Mouse (Mus musculus) neural tube, embryonic 15.5 days (tissue): Measurements from ENCODE around the gene Cul4a. TPM values are rescaled to one million over a fixed set of nuclear protein-coding genes. Genes with fewer than 3 reads are reported as not detected.
A peak's percentile ranks its signal among the peaks of the same experiment; 100 is the strongest.
"Not testable (repeated sequence)": the region's sequence is repeated elsewhere in the genome, so short reads cannot be mapped to it uniquely, and the experiment has no call there.

Source experiments
- ATAC-seq: fragments of 200-750 bp; cut with Nextera tagmentation; 2 replicates; pipeline ENCODE4 v1.8.0; 2017; ENCODE audit warnings: mild to moderate bottlenecking, moderate TSS enrichment, moderate library complexity; ENCODE audit not compliant: low FRiP score
- H3K27ac ChIP-seq: fragments of 300-500 bp; sonication (generic); replicated peaks from 2 replicates; pipeline ENCODE4 v1.5.1; 2015; ENCODE audit warnings: mild to moderate bottlenecking, inconsistent platforms
- H3K27me3 ChIP-seq: fragments of 300-500 bp; sonication (generic); replicated peaks from 2 replicates; pipeline ENCODE4 v1.6.1; 2015; ENCODE audit warnings: inconsistent platforms
- H3K36me3 ChIP-seq: fragments of 300-500 bp; sonication (generic); 2 replicates; pipeline ENCODE4 v1.6.1; 2015; ENCODE audit warnings: inconsistent platforms
- H3K4me1 ChIP-seq: fragments of 300-500 bp; sonication (generic); 2 replicates; pipeline ENCODE4 v1.6.1; 2015; ENCODE audit warnings: inconsistent platforms
- H3K4me2 ChIP-seq: fragments of 300-500 bp; sonication (generic); 2 replicates; pipeline ENCODE4 v1.6.1; 2015; ENCODE audit warnings: inconsistent platforms, mild to moderate bottlenecking, moderate library complexity
- H3K4me3 ChIP-seq: fragments of 300-500 bp; sonication (generic); replicated peaks from 2 replicates; pipeline ENCODE4 v1.5.1; 2015; ENCODE audit warnings: mild to moderate bottlenecking, inconsistent platforms
- H3K9ac ChIP-seq: fragments of 300-500 bp; sonication (generic); replicated peaks from 2 replicates; pipeline ENCODE4 v1.6.1; 2015; ENCODE audit warnings: mild to moderate bottlenecking, inconsistent platforms
- H3K9me3 ChIP-seq: fragments of 300-500 bp; sonication (generic); replicated peaks from 2 replicates; pipeline ENCODE4 v1.6.1; 2016; ENCODE audit warnings: inconsistent platforms
- WGBS: fragments of 180-500 bp; shearing (Covaris S2); methylation state at CpG from one replicate; pipeline ENCODE4 v1.1.7; 2015; ENCODE audit warnings: mixed read lengths; 5-methylcytosine and 5-hydroxymethylcytosine counted together
- polyA plus RNA-seq: library from polyadenylated mRNA; unstranded; fragments of >200 nt; fragmentation: Nextera tagmentation; extraction: Ambion mirVana; gene quantifications from 2 replicates; pipeline ENCODE4 v1.2.1, GENCODE M21; 2015

The Cul4a gene
- polyA plus RNA-seq = 68.1 and 75.6 TPM in 2 replicates

- peak; percentile 95 for ATAC-seq
- Histone ChIP-seq H3K4me1 (peaks cover 39% of the 10 kb centered on the region), H3K4me2 (peak within 1 kb of the TSS; percentile 97), H3K36me3 (peaks cover 3% of the 10 kb centered on the region; the same call in 1 of the 2 replicates), H3K9ac (peak within 1 kb of the TSS; percentile 89), H3K27ac (peak within 1 kb of the TSS; percentile 98), H3K27me3 (no peaks in the 10 kb centered on the region), H3K9me3 (no peaks in the 10 kb centered on the region), H3K4me3 (peak within 1 kb of the TSS; percentile 96)
- WGBS = under 1% methylated on average over 67 of the region's 87 CpGs
Measured at GRCm38 (mm10) chr8:13105087-13105881, at the start of gene Cul4a, which contains the start of gene Pcid2. Gene Cul4a (plus strand): TSS chr8:13105621. Gene Pcid2 (minus strand): TSS chr8:13105459.

GRCm38 (mm10) chr8:13057351-13057750 is 48.1 kb upstream of the Cul4a start:
- no peak overlapping the region for H3K4me2 ChIP-seq
- H3K9me3 ChIP-seq = no peaks in the 10 kb centered on the region
- ATAC-seq = no peak
- 88% methylated on average over 4 of the region's 4 CpGs for WGBS
- H3K27me3 ChIP-seq = no peaks in the 10 kb centered on the region
- no peak overlapping the region for H3K9ac ChIP-seq
- no peak overlapping the region for H3K27ac ChIP-seq
- H3K4me3 ChIP-seq = no peak overlapping the region
- no peaks in the 10 kb centered on the region for H3K4me1 ChIP-seq
- no peaks in the 10 kb centered on the region for H3K36me3 ChIP-seq

- Histone ChIP-seq H3K36me3 (no peaks in the 10 kb centered on the region), H3K9ac (no peak within 1 kb of the TSS), H3K27ac (no peak within 1 kb of the TSS), H3K4me3 (no peak within 1 kb of the TSS), H3K27me3 (no peaks in the 10 kb centered on the region), H3K9me3 (no peaks in the 10 kb centered on the region), H3K4me1 (no peaks in the 10 kb centered on the region), H3K4me2 (no peak within 1 kb of the TSS)
- 86% methylated on average over 17 of the region's 17 CpGs for WGBS
- ATAC-seq = no peak
Measured at GRCm38 (mm10) chr8:13060441-13061150, 44.8 kb upstream of the Cul4a start, which contains the start of gene Proz. Gene Proz (plus strand): TSS chr8:13060914.

- no peak for ATAC-seq
- 82% methylated on average over 16 of the region's 16 CpGs for WGBS
- no peak overlapping the region for H3K4me3 ChIP-seq
Measured at GRCm38 (mm10) chr8:13063112-13063511, 42.3 kb upstream of the Cul4a start.

GRCm38 (mm10) chr8:13073255-13073654 is 32.2 kb upstream of the Cul4a start:
- H3K9ac ChIP-seq = no peak overlapping the region
- WGBS = 96% methylated on average over 11 of the region's 11 CpGs
- no peaks in the 10 kb centered on the region for H3K27me3 ChIP-seq
- no peaks in the 10 kb centered on the region for H3K4me1 ChIP-seq
- H3K36me3 ChIP-seq = peaks cover 58% of the 10 kb centered on the region
- no peak overlapping the region for H3K4me3 ChIP-seq
- H3K4me2 ChIP-seq = no peak overlapping the region
- no peak for ATAC-seq
- no peak overlapping the region for H3K27ac ChIP-seq
- H3K9me3 ChIP-seq = no peaks in the 10 kb centered on the region

More at GRCm38 (mm10) chr8:13063112-13063511, 42.3 kb upstream of the Cul4a start:
- Histone ChIP-seq H3K4me2 (no peak overlapping the region), H3K36me3 (no peaks in the 10 kb centered on the region), H3K9ac (no peak overlapping the region), H3K9me3 (no peaks in the 10 kb centered on the region), H3K27ac (no peak overlapping the region), H3K4me1 (no peaks in the 10 kb centered on the region), H3K27me3 (no peaks in the 10 kb centered on the region)

GRCm38 (mm10) chr8:13075044-13075443 is 30.4 kb upstream of the Cul4a start:
- Histone ChIP-seq H3K4me1 (no peaks in the 10 kb centered on the region), H3K36me3 (peaks cover 76% of the 10 kb centered on the region), H3K27ac (no peak overlapping the region), H3K9ac (no peak overlapping the region), H3K4me2 (no peak overlapping the region), H3K9me3 (no peaks in the 10 kb centered on the region), H3K27me3 (no peaks in the 10 kb centered on the region), H3K4me3 (no peak overlapping the region)
- WGBS = 97% methylated on average over 8 of the region's 8 CpGs
- ATAC-seq = no peak

- not testable (repeated sequence) for H3K9me3 ChIP-seq, H3K4me1 ChIP-seq, H3K27me3 ChIP-seq, H3K27ac ChIP-seq, ATAC-seq, H3K9ac ChIP-seq, H3K4me3 ChIP-seq, H3K4me2 ChIP-seq
- peaks cover 81% of the 10 kb centered on the region for H3K36me3 ChIP-seq
- WGBS = 96% methylated on average over 1 of the region's 1 CpGs
Measured at GRCm38 (mm10) chr8:13075579-13075978, 29.8 kb upstream of the Cul4a start.

GRCm38 (mm10) chr8:13077542-13077941 is 27.9 kb upstream of the Cul4a start:
- peaks cover 98% of the 10 kb centered on the region for H3K36me3 ChIP-seq
- H3K27me3 ChIP-seq = no peaks in the 10 kb centered on the region
- WGBS = 84% methylated on average over 7 of the region's 7 CpGs
- no peaks in the 10 kb centered on the region for H3K4me1 ChIP-seq
- ATAC-seq = no peak
- no peak overlapping the region for H3K27ac ChIP-seq
- H3K4me2 ChIP-seq = no peak overlapping the region
- no peak overlapping the region for H3K4me3 ChIP-seq
- no peaks in the 10 kb centered on the region for H3K9me3 ChIP-seq
- H3K9ac ChIP-seq = no peak overlapping the region

- Histone ChIP-seq H3K4me1 (peaks cover 37% of the 10 kb centered on the region), H3K27me3 (no peaks in the 10 kb centered on the region), H3K9me3 (no peaks in the 10 kb centered on the region), H3K9ac (peak overlapping the region; percentile 87), H3K4me2 (peak overlapping the region; percentile 97), H3K36me3 (peaks cover 6% of the 10 kb centered on the region), H3K4me3 (peak overlapping the region; percentile 96), H3K27ac (peak overlapping the region; percentile 98)
- under 1% methylated on average over 45 of the region's 45 CpGs for WGBS
- peak; percentile 88 for ATAC-seq
Measured at GRCm38 (mm10) chr8:13104691-13105086, 732 bp upstream of the Cul4a start.

- Histone ChIP-seq H3K4me1 (peaks cover 45% of the 10 kb centered on the region), H3K9me3 (no peaks in the 10 kb centered on the region), H3K27me3 (no peaks in the 10 kb centered on the region), H3K36me3 (peaks cover 3% of the 10 kb centered on the region; the same call in 1 of the 2 replicates), H3K4me2 (peak overlapping the region; percentile 97), H3K27ac (peak overlapping the region; percentile 98), H3K4me3 (peak overlapping the region; percentile 96), H3K9ac (peak overlapping the region; percentile 89)
- ATAC-seq = peak; percentile 33
- under 1% methylated on average over 46 of the region's 63 CpGs for WGBS
Measured at GRCm38 (mm10) chr8:13105908-13106551, 609 bp downstream of the Cul4a start.

- WGBS = 91% methylated on average over 13 of the region's 13 CpGs
- no peak overlapping the region for H3K27ac ChIP-seq
Measured at GRCm38 (mm10) chr8:13107990-13108638, 2.7 kb downstream of the Cul4a start.

More at GRCm38 (mm10) chr8:13107990-13108638, 2.7 kb downstream of the Cul4a start:
- no peak overlapping the region for H3K9ac ChIP-seq
- H3K4me2 ChIP-seq = no peak overlapping the region
- no peaks in the 10 kb centered on the region for H3K9me3 ChIP-seq
- no peaks in the 10 kb centered on the region for H3K36me3 ChIP-seq
- H3K4me3 ChIP-seq = no peak overlapping the region
- ATAC-seq = no peak
- H3K27me3 ChIP-seq = no peaks in the 10 kb centered on the region
- H3K4me1 ChIP-seq = peaks cover 54% of the 10 kb centered on the region
